In the genomic region with DNA sequence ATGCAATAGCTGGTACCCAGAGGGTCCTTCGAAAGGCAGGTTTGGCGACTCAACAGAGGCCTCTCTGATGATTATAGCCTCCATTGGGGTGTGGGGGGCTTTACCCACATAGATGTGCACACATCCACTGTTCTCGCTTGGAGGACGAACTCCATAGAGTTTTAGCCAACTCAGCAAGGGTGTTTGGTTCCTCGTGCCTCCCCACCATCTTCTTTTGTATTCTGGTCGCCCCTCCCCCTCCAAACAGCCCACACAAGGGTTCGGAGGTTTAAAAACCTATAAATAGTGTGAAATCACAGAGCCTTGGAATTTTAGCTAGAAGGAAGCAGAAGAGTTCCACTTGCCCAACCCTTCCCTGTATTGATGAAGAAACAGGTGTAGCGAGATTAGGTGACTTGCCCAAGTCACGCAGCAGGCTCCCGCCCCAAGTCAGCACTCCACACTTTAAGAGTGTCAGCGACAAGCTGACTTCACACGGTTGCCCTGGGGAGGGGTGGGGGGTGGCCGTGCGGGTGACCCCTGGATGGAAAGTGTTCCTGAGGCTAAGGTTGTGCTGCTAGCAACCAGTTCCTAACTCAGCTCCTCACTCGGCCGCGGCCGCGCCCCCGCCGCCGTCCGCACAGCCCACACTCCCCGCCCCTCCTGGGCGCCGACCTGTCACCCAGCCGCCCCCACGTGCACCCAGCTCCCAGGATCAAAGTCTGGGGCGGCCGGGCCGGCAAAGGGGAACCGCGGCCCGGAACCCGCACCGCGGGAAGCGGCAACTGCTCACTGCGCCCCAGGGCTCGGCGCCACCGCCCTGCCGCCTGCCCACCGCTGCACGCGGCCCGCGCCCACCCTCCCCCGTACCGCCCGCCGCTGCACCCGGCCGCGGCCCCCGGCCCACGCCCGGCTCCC, we compare ENCODE assay signal across 8 mouse cellular contexts. TPM values are rescaled to one million over a fixed set of nuclear protein-coding genes. Genes with fewer than 3 reads are reported as not detected.
A peak's percentile ranks its signal among the peaks of the same experiment; 100 is the strongest.
DNase-seq lines count a peak whose midpoint lies in the region; ATAC-seq and TF ChIP-seq lines count a peak whose summit lies in the region.

No protein-coding gene starts in this region.

- H3K27me3 ChIP-seq in forebrain, embryonic 10.5 days (ENCODE audit: poor library complexity, severe bottlenecking), result peaks cover 14% of the 10 kb centered on the region
- no peaks in the 10 kb centered on the region for H3K27me3 ChIP-seq in kidney, adult 2 months (replicated peaks; ENCODE audit: control insufficient read depth, insufficient read depth, low read length)
- no peaks in the 10 kb centered on the region for H3K27me3 ChIP-seq in lung, embryonic 16.5 days (ENCODE audit: control insufficient read depth, insufficient read depth, low read depth, low read length)

- peak overlapping the region; percentile 75 for H3K9ac ChIP-seq in lung, embryonic 16.5 days (ENCODE audit: low read length)

- peak overlapping the region; percentile 88 for H3K27ac ChIP-seq in left cerebral cortex, adult 2 months
- H3K27ac ChIP-seq in forebrain, embryonic 10.5 days, result peak overlapping the region; percentile 93
- no peak overlapping the region for H3K27ac ChIP-seq in kidney, adult 2 months (ENCODE audit: insufficient read depth, low read depth, low read length)
- H3K27ac ChIP-seq in lung, embryonic 16.5 days (ENCODE audit: low read length), result peak overlapping the region; percentile 32; the same call in 1 of the 2 replicates

- intact Hi-C loops in left cerebral cortex, adult 2 months (cut with DNase I), result loop anchor here (5.0 to 10.0 kb wide), 3 partner anchors 46 to 331 kb away; a partner anchor contains a TSS

- no peak for TF ChIP-seq POLR2A in kidney, adult 2 months (IDR thresholded peaks at IDR 0.05; ENCODE audit: low read depth, low read length)

- peak; percentile 72 for ATAC-seq in lung, embryonic 16.5 days (ENCODE audit: low read depth)

- peak overlapping the region; percentile 92 for H3K4me2 ChIP-seq in lung, embryonic 16.5 days (ENCODE audit: low read depth, low read length)

- WGBS in forebrain, embryonic 10.5 days, result 2% methylated on average over 53 of the region's 58 CpGs
- 7% methylated on average over 51 of the region's 58 CpGs for WGBS in kidney, adult 2 months
- 8% methylated on average over 26 of the region's 58 CpGs for WGBS in lung, embryonic 16.5 days

- no peak for DNase-seq in left cerebral cortex, adult 2 months (ENCODE audit: extremely low spot score in 1 of 2, low spot score in 2 of 2)
- no peak for DNase-seq in left cerebral cortex, adult 18-20 months (ENCODE audit: low spot score in 2 of 2)
- peak; percentile 90 for DNase-seq in ZHBTc4 (ENCODE audit: low read depth, low spot score)
- no peak for DNase-seq in forebrain, embryonic 10.5 days (ENCODE audit: extremely low spot score, low spot score)
- peak; percentile 90 for DNase-seq in kidney, adult 2 months
- DNase-seq in right cerebral cortex, postnatal 14 days, result peak; percentile 38
- DNase-seq in layer of hippocampus, adult 11-12 months (ENCODE audit: low spot score), result no peak

- no peaks in the 10 kb centered on the region for H3K9me3 ChIP-seq in forebrain, embryonic 10.5 days
- H3K9me3 ChIP-seq in lung, embryonic 16.5 days (ENCODE audit: control insufficient read depth, low read length), result no peaks in the 10 kb centered on the region

- TF ChIP-seq CTCF in left cerebral cortex, adult 2 months (IDR thresholded peaks at IDR 0.05), result no peak
- TF ChIP-seq CTCF in kidney, adult 2 months (conservative IDR thresholded peaks at IDR 0.05; ENCODE audit: insufficient read depth, insufficient read length, low read depth, low read length), result no peak

- peaks cover 52% of the 10 kb centered on the region for H3K4me1 ChIP-seq in forebrain, embryonic 10.5 days
- peaks cover 18% of the 10 kb centered on the region for H3K4me1 ChIP-seq in kidney, adult 2 months (ENCODE audit: control insufficient read depth, insufficient read depth, low read length)
- H3K4me1 ChIP-seq in lung, embryonic 16.5 days (replicated peaks; ENCODE audit: control insufficient read depth, insufficient read depth, low read length), result peaks cover 24% of the 10 kb centered on the region

- H3K4me3 ChIP-seq in left cerebral cortex, adult 2 months, result peak overlapping the region; percentile 59
- H3K4me3 ChIP-seq in forebrain, embryonic 10.5 days, result peak overlapping the region; percentile 91
- peak overlapping the region; percentile 72 for H3K4me3 ChIP-seq in kidney, adult 2 months (ENCODE audit: insufficient read depth, low read depth, low read length)
- peak overlapping the region; percentile 77 for H3K4me3 ChIP-seq in lung, embryonic 16.5 days (ENCODE audit: low read length)

- H3K36me3 ChIP-seq in forebrain, embryonic 10.5 days (replicated peaks), result peaks cover 26% of the 10 kb centered on the region
- H3K36me3 ChIP-seq in kidney, adult 2 months (ENCODE audit: control insufficient read depth, insufficient read depth, low read length), result peaks cover 2% of the 10 kb centered on the region
- peaks cover 7% of the 10 kb centered on the region for H3K36me3 ChIP-seq in lung, embryonic 16.5 days (ENCODE audit: control insufficient read depth, insufficient read depth, low read length)

RNA-seq across cellular contexts. Expression of a gene that starts 0.7 kb away (rescaled TPM):
- total RNA-seq in left cerebral cortex, adult 2 months (2021), result 10 to 100 TPM; 33.3 to 36.3 TPM
- 10 to 100 TPM; 28.7 to 35.9 TPM for total RNA-seq in left cerebral cortex, adult 18-20 months (2021)
- 1.2 and 1.5 TPM in 2 replicates for polyA plus RNA-seq in forebrain, embryonic 10.5 days (2016; fragmentation: Nextera tagmentation; extraction: Ambion mirVana)
- 18.1 and 19.9 TPM in 2 replicates for polyA plus RNA-seq in kidney, adult 2 months (2012; rRNA removed)
- polyA plus RNA-seq in lung, embryonic 16.5 days (2015; fragmentation: Nextera tagmentation; extraction: Ambion mirVana), result 1.5 and 1.8 TPM in 2 replicates

Comparison
In these comparisons a context has a peak if more than half of its experiments do, and no peak if none do; other contexts are left out.
1. DNase-seq: peak in ZHBTc4 (single experiment), kidney, adult 2 months (single experiment) and right cerebral cortex, postnatal 14 days (single experiment); none in left cerebral cortex, adult 2 months (0 of 2), left cerebral cortex, adult 18-20 months (0 of 2), forebrain, embryonic 10.5 days (single experiment) and layer of hippocampus, adult 11-12 months (single experiment).
2. Peak in every context shown above with its lines, with median percentiles within 50 percentile points of each other: H3K4me3 ChIP-seq.